Mouse (Mus musculus) spleen, adult 18-20 months (tissue): Measurements from ENCODE around the gene Rpusd1.
"Not testable (repeated sequence)": the region's sequence is repeated elsewhere in the genome, so short reads cannot be mapped to it uniquely, and the experiment has no call there.

Experiments used
- DNase-seq, 2 experiments: peaks; one replicate each; pipeline ENCODE4 v3.0.0; 2022; ENCODE audit warnings: mixed read lengths in 2 of 2

The Rpusd1 gene

GRCm38 (mm10) chr17:25741471-25741870 lies 14.0 kb downstream of the Rpusd1 start:
- DNase-seq, result not testable (repeated sequence)

DNA sequence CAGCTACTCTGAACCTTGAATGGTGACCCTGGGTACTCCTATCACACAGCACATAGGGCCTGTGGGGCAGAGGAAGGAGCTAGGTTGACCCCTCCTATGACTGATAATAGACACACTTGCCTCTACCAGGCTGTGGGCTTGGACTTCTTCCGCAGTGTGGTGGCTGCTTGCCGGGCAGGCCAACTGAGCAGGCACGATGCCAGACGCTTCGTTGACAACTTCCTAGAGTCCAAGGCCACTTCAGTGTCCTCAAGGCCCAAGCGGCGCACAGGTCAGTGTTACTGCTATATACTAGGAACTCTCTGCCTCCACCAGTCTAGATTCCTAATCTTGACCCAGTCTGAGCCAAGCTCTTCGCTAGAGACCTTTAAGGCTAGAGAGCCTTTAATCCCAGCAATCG lies 16.4 kb downstream of the Rpusd1 start:
- no peak for DNase-seq

GRCm38 (mm10) chr17:25744311-25744710 lies 16.8 kb downstream of the Rpusd1 start:
- no peak for DNase-seq

DNA sequence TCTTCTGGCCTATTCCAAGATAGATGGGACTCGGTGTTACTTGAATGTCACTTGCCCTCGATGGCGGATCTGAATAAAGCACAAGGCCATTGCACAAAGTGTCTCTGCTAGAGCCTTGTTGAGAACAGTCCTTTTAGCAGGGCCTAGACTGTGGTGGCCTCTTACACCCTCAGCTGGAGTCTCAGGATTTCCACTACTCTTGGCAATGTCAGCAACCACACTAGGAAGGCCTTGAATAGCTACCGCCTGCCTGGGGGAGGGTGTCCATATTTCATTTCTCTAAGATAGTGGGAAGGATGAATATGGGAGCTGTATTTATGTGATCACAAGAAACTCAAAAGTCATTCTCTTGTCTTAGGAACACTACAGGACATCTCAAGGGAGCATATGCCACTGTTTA lies 20.8 kb downstream of the Rpusd1 start:
- no peak for DNase-seq

GRCm38 (mm10) chr17:25749314-25749713 lies 21.8 kb downstream of the Rpusd1 start:
- DNase-seq, result no peak

DNA sequence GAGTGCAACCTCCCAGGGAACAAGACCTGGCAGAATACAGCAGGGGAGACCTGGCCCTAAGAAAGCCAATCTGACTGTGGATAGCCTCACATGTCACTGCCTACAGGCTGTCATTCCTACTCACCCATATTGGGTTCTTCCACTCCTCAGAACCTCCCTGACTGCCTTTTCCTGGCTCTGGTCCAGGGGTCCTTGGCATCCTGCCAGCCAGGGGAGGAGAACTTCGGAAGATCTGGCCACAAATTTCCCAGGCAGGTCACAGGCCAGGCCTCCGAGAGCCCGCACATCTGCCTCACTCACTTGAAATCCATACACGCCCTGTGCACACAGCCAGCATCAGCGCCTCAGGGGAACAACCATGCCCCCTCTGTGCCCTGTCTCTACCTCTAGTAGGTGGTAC lies 24.0 kb downstream of the Rpusd1 start:
- DNase-seq, result no peak

- no peak for DNase-seq
Measured at GRCm38 (mm10) chr17:25754241-25754640, 26.8 kb downstream of the Rpusd1 start, which contains the start of gene Msln. Msln (minus strand) TSS chr17:25754378.

DNA sequence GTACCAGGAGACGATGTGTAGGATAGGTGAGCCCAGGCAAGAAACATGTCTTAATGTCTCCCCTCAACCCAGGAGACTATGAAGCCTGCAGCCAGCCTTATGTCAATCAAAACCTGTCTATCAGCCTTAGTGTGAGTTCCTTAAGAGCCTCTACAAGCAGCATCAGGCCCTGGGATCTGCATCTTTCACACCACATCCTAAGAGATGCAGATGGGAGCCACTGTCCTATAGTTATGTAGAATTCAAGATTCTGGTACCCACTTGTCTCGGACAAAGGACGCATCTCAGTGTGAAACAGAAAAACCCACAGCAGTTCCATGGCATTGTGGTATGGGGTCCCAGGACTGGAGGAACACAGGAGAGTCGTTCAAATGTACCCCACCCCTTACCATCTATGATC lies 27.6 kb downstream of the Rpusd1 start:
- DNase-seq, result no peak

DNA sequence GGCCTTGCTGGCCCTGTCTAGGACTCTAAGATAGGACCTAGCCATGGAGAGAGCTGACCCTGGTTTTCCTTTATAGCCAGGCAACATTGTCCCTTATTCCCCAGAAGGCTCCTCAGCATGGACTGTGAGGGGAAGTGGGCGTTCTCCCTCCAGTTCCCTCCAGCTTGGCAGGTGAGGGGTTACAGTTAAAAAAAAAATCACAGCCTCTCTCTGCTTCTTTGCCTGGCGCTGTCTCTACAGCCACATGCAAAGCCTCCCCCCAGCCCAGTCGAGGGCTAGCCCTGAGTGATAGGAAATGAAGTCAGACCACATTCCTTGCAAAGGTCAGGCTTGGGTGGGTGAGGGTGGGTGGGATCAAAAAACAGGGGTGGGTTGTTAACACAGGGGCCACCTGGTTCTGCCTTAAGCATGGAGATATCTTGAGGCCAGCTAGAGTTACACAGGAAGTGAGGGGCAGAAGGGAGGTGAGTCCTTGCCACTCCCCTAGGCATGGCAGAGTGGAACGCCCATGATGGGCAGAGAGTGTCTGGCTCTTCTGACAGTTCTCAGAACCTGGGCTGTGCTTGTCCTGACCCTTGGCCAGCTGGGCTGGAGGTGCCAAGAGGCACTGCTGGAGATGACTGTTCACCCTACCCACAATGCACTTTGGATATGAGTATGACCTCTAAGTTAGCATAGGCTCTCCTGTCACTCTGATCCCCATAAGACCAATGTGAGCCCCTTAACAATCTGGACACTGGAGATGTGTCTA lies 28.3 kb downstream of the Rpusd1 start:
- no peak for DNase-seq

DNA sequence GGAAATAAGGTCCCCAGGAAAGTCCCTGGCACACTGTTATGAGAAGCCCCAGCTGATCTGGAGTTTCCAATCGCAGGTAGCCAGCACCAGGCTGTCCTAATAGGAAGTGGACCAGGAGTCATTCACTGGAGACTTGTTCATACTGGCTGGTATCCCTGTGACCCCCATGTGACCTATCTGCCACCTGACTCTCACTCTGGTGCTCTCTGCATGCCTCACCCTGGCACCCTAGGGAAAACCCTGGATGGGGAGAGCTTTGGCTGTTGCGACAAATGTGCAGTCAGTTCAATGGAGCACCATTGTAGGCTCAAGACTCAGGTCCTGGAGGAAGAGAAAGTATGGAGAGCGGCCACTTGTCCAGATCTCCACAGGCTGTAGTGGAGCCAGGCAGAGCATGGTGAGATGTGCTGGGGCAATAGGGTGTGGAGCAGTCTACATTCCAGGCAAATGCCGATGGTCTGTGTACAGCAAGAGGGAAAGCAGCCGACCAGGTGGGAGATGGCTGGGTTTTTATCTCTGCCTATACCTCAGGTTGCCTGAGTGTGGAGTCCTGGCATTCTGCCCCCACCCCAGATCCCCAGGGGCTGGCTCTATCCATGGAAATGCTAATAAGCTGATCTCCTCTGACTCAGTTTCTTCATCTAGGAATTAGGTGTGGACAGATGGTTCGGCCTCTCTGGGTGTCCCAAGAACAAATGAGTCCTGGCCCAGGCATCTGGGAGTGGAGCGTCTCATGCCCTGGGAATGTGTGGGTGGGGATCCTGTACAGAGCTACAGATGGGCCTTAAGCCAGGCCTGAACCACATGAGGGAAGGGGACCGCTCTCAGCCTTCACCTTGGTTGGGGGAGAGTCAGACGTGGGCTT lies 29.1 kb downstream of the Rpusd1 start:
- DNase-seq, result no peak

GRCm38 (mm10) chr17:25757691-25758090 lies 30.2 kb downstream of the Rpusd1 start:
- DNase-seq, result no peak

GRCm38 (mm10) chr17:25760148-25760547 lies 32.7 kb downstream of the Rpusd1 start:
- DNase-seq, result no peak

GRCm38 (mm10) chr17:25761561-25761970 lies 34.1 kb downstream of the Rpusd1 start:
- DNase-seq, result no peak

DNA sequence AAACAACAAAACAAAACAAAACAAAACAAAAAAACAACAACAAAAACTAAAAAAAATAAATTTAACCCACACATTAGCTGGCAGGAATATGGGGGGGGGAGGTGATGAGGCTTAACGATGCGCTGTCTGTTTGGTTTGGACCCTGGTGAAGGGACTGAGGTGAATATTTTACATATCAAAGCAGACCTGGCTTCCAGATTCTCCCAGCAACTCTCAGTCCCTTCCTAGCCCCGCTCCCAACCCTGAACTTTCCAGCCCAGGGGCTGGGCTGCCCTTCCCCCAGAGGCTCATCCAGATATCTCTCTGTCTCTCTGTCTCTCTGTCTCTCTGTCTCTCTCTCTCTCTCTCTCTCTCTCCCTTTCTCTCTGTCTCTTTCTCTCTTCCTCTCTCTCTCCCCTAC lies 35.1 kb downstream of the Rpusd1 start:
- no peak for DNase-seq

GRCm38 (mm10) chr17:25765886-25766285 lies 38.4 kb downstream of the Rpusd1 start:
- no peak for DNase-seq

- DNase-seq, result no peak
Measured at GRCm38 (mm10) chr17:25769331-25769730, 41.9 kb downstream of the Rpusd1 start.

DNA sequence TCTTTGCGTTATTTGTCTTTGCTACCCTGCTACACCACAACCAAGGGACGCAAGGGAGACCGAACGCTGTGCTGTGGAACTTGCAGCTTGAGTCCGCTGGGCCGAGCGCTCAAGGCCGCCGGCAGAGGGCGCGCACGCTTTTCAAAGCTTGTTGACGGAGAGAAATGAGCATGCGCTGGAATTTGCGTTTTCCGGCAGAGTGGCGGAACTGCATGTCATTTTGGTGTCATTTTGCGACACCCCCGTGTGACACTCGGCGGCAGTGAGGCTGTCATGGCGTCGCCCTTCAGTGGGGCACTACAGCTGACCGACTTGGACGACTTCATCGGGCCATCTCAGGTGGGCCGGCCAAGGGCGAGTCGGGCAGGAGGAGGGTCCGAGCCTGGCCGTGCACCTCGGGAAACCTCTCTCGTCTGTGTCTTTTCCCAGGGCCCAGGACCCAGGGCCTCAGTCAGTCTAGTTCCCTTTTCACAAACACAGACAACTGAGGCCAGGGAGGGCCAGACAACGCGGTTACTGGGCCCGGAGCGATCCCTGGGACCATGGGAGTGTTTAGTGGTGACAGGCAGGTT lies 46.2 kb downstream of the Rpusd1 start, which contains the start of gene Narfl:
Narfl (plus strand) TSS at position 228 of the 572 bp plus-strand sequence.
- peak; percentile 92 to 98 for DNase-seq

DNA sequence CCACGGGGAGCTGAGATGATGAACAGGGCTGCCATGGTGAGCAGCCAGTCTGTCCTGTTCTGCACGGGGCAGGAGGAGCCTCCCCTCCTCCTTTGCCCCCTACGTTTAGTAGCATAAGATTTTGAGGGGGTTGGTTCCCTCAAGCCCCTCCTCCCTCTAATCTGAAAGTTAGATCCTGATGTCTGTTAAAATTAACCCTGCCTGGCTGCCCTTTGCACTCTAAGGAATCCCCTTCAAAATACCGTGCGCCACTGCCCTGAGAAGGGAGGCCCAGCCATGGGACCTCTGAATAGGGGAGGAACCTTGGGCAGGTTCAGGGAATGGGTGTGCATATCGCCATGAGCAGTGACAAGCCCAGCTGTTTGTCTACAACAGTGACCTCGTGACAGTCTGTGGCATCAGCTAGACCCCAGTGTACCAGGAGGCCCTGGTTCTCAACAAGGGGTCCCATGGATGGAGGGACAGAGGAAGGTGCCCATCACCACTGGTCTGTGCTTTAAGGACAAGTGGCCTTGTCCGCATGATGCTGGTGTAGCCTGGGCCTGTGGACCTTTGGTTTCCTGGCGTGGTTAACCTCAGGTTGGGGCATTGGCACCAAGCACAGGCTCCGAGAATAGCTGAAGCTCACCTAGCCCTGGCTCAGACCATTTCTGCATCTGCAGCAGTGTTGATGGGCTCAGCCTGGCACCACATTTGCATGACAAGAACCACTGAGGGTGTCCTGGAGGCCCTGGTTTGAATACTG lies 48.0 kb downstream of the Rpusd1 start:
- no peak for DNase-seq

DNA sequence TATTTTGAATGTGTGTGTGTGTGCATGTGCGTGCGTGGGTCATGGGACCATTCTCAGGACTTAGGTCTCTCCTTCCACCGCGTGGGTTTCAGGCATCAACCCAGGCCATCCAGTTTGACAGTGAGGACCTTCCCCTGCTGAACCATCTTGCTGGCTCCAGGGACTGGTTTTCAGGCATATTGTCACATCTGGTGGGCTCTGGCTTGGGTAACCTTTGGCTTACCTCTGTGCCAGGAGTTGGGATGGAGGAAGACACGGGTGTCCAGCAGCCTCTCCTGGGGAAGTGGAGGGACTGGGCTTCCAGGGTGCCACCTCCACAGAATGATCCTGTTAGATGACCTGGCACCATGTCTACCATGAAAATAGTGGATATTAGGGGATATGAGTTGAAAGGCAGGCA lies 50.5 kb downstream of the Rpusd1 start:
- no peak for DNase-seq
